Mouse (Mus musculus) mature B cell (primary cell): ENCODE results near the gene Pecam1.
"Not testable (repeated sequence)": the region's sequence is repeated elsewhere in the genome, so short reads cannot be mapped to it uniquely, and the experiment has no call there.

Experiments
- in situ Hi-C: fragments of 300-500 bp; cut with MboI; formaldehyde crosslinking; loops from 2 replicates; pipeline ENCODE4 v1.14.3; 2019

Pecam1 gene

DNA sequence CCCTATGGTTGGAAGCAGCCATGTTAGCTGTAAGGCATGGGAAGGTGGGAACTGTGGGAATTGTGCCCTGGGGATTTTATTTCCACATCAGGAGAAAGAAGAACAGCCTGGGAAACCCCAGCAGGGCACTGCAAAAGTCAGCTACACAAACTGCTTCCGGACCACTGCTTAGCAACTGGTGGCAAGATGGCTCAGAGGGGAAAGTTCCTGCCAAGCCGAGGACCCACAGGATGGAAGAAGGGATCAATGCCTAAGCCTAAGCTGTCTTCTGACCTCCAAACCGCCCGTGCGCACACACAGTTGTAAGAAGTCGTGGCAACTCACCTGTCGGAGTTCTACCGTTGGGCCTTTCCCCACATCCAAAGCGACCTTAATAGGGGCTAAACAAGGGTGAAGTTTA lies 22.6 kb upstream of the Pecam1 start:
- in situ Hi-C loops, result no loop called here

DNA sequence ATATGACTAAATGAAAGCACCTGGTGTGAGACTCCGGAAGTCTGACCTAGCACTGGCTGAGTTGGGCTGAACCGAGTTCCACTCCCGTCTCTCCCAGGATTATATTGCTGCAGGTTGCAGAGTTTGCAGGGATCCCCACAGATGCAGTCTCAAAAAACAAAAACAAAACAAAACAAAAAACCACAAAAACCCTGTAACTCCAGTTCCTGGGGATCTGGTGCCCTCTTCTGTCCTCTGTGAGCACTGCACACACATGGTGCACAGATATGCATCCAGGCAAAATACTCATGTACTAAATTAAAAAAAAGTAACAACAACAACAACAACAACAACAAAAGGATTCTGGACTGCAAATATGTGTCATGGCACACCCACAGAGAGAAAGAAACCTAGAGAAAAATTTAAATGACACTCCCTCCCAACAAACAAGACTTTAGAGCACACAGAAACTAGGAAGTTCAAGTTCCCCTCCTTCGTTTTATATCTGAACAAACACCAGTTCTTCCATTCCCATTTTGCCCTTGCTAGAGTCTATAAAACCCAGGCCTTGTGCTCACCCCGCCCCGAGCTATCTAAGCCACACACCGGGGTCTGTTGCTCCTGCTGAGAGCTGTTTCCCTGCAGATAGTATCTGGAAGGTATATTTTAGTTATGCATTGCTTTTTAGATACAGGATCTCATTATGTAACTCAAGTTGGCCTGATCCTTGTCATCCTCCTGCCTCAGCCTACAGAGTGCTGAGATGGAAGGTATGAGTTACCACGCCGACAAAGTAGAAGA lies 20.0 kb upstream of the Pecam1 start:
- in situ Hi-C loops, result no loop called here

DNA sequence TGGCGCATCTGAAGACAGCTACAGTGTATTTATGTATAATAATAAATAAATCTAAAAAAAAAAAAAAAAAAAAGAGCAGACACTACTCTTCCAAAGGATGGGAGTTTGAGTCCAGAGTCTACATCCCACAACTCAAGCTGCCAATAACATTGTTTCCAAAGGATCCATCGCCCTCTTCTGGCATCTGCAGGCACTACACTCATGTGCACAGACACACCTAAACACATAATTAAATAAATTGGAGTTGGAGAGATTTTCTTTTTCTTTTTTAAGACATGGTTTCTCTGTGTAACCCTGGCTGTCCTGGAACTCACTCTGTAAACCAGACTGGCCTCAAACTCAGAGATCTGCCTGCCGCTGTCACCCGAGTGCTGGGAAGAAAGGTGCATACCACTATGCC lies 17.1 kb upstream of the Pecam1 start:
- in situ Hi-C loops, result no loop called here

DNA sequence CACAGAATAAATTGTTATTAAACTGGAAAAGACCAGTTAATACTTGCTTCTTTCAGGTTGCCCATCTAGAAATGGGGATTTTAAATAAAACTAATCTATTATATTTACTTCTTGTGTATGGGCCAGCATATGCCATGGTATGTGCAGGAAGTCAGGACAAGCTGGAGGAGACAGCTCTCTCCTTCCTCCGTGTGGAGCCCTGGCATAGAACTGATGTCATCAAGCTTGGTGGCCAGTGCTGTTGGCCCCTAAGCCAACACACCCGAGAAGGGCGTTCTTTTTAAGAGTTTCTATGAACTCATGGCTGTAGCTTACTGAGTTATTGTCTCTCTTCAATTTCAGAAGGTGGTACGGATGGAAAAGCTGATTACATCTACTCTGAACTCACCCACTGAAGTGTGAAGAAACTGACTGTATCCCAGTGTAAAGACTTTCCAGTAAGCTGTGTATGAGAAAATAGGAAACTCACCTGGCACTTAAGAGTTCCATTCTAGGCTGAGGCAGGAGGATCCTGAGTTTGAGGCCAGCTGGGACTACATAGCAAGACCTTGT lies 16.3 kb upstream of the Pecam1 start:
- in situ Hi-C loops, result no loop called here

DNA sequence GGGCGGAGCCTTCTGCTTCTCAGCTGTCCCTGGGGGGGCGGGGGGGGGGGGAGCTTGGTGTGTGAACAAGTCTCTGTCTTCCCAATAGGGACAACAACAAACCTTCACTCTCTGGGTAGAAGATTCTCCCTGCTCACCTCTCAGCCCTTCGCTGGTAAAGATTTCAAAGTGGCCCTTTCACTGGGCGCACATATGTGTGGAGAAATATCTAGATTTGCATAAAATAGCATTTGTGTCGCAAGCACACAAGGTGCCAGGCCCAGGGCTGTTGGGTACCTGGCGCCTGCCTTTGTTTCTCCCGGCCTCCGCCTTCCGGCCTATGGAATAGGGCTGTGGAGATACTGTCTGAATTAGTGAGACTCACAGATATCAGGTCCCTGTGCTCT lies 12.4 kb upstream of the Pecam1 start:
- in situ Hi-C loops, result loop anchor here (5.0 kb wide), 1 partner anchor 115 kb away; no protein-coding TSS in a partner anchor

DNA sequence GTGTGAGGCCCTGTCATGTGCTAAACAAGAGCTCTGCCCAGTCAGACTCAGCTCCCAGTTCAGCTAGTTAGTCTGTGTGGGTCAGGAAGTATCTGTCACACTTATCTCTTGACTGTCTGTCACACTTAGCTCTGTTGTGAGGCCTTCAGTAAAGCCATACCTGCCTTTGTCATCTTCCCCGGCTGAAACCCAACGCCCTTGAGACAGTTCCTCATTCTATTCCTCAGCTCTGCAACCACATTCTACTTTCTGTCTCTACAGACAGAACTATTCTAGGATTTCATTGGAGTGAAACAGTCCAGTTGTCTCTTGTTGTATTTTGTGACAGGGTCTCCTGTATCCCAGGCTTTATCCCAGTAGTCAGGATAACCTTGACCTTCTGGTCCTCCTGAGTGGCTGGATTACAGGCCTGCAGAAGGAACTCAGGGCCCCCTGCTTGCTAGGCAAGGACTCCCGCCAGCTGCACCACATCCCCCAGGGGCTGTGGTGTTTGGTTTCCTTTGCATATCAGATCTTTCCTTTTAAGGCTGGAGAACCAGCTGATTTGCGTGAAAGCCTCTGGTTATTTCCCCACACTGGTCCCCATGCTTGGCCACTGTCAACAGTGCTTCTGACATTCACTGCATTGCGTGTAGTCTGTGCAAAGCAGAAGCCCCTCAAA lies 11.8 kb upstream of the Pecam1 start:
- in situ Hi-C loops, result loop anchor here (5.0 kb wide), 1 partner anchor 115 kb away; no protein-coding TSS in a partner anchor

DNA sequence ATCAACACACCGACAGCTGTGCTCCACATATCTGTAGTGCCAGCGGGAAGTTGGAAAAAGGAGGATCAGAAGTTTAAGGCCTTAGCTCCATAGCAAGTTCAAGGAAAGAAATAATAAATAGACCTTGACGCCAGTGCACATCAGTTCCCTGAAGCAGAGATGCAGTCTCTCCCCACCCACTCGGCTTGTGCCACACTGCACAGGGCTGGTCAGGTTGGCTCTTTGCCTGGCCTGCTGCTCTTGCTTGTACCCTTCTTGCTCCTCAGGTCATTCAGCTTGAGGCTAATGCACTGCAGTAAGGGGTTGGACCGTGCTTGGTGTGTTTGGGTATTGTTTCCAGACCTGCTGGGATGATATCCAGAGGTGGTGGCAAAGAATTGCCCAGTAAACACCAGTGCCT lies 10.1 kb upstream of the Pecam1 start:
- in situ Hi-C loops, result loop anchor here (5.0 kb wide), 1 partner anchor 113 kb away; no protein-coding TSS in a partner anchor

DNA sequence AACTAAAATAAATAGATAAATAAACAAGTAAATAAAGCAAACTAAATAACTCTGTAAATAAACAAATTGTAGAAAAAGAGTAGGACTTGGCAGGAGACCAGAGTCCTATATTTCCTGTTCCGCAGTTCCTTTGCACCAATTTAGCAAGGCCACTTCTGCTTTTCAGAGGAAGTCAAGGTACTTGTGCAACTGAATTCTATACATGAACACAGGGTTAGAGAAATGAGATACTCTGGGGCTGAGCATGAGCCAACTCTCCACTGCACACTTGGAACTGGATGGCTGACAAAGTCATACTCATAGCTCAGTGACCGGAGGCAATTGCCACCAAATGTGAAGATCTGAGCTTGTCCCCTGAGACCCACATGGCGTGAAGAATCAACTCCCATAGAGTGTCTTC lies 8.6 kb upstream of the Pecam1 start:
- in situ Hi-C loops, result no loop called here

DNA sequence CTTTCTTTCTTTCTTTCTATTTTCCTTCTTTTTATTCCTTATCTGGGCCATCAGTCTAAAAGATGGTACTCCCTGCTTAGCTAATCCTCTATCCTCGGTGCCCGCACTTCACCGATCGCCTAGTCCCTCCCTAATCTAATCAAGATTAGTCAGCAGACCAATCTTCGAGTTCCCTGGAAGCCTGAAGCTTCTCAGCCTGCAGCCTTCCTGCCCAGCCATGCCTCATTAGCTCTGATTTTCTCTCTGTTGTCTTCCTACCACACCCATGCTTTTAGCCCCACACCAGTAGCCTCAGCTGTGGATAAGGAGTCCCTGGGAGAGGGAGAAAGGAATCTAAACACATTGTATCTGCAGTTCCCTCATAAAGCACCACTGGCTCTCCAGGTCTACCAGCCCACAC lies 5.2 kb upstream of the Pecam1 start:
- in situ Hi-C loops, result no loop called here

DNA sequence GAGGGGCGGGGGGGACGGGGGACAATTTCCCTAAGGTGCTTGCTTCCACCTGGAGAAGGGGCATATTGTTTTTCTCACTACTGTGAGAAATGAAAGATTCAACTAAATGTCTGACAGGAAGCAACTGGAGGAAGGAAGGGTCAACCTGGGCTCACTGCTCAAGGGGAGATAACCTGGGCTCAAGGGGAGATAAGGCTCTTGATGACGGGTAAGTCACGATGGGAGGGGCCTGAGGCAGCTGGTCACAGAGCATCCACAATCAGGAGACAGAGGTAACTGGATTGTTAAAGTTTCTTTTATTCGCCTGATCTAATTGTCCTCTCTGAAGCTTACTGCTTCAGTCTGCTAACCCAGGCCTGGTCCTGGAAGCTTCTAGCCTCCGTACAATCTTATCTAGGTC lies 2.9 kb upstream of the Pecam1 start:
- in situ Hi-C loops, result no loop called here

DNA sequence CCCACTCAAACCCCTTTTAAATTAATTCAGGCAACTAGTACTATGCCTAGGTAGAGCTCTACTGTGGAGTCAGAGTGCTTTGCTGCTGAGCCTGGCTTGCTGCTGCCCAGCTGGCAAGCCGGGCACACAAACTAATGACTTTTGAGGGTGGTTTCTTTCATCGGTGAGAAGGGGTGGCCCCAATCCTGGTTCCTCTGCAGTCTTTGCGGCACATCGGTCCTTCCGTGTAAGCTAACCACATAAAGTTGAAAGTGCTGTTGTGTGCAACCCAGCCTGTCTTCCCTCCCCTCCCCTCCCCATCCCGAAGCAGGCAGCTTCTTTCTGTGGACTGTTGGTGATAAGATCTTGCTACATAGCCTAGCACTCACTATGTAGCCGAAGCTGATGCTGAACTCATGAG lies 1.7 kb upstream of the Pecam1 start:
- in situ Hi-C loops, result no loop called here

DNA sequence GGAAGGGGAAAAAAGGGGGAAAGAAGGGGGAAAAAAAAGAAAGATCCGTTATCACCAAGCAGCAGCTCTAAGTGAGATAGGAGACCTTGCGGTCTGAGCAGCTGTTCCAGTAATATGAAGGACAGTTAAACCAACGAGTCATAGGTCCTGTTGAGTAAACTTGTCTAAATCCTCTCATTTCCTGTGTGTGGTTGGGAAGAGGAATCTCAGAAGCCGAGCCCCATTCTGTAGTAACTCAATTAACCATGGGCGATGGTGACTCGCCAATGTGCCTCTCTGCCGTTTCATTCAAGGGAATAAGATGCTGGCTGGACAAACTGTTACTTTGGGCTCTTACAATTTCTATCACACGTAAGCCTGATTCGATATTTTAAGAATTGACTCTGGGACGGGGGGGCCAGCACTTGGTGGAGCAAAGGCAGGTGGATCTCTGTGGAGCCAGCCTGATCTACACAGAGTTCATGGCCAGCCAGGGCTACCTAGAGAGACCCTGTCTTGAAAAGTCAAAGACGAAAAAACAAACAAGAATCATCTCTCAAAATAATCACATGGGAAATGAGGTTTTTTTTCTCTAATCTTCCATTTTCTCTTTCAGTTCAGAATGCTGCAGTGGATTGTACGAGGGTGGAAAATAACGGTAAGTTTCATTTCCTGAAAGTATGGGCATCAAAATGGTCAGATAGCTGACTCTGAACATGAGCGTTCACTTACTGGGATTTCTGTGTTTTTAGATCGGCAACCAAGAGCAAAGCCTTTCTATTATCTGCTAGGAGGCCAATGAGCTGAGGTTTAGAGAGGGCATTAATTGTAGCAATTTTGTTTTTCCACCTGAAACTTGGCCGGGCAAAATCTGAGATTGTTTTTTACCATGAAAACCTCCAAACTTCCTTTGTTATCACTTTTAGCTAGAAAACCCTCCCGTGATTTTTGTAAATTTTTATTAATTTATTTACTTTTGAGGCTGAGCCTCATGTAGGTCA lies 901 bp upstream of the Pecam1 start, which contains the start of gene Milr1:
Gene Milr1 (plus strand): TSS at position 188 of the 980 bp plus-strand sequence.
- in situ Hi-C loops, result no loop called here

DNA sequence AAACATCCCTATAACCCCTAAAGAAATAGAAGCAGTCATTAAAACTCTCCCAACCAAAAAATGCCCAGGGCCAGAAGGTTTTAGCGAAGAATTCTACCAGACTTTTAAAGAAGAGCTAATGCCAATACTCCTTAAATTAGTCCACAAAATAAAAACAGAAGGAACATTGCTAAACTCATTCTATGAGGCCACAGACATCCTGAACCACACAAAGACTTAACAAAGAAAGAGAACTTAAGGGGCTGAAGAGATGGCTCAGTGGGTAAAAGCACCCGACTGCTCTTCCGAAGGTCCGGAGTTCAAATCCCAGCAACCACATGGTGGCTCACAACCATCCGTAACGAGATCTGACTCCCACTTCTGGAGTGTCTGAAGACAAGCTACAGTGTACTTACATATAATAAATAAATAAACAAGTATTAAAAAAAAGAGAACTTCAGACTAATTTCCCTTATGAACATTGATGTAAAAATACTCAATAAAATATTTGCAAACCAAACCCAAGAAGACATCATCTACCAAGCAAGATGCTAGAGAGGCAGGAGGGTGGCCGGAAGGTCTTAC lies 789 bp downstream of the Pecam1 start:
- in situ Hi-C loops, result loop anchor here (5.0 kb wide), 1 partner anchor 33 kb away; no protein-coding TSS in a partner anchor

DNA sequence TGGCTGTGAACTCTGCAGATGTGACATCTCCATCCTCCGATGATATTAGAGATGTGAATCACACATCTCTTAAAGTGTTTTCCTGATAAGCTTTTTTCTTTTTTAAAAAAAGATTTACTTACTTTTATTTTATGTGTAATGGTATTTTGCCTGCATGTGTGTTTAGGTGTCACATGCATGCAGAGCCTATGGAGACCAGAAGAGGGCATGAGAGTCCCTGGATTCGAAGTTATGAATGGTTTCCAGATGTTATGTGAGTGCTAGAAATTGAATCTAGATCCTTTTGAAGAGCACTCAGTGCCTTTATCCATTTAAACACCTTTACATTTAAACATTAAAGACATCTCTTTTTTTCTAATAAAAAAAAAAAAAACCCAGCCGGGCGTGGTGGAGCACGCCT lies 5.5 kb downstream of the Pecam1 start:
- in situ Hi-C loops, result loop anchor here (5.0 kb wide), 1 partner anchor 37 kb away; no protein-coding TSS in a partner anchor

DNA sequence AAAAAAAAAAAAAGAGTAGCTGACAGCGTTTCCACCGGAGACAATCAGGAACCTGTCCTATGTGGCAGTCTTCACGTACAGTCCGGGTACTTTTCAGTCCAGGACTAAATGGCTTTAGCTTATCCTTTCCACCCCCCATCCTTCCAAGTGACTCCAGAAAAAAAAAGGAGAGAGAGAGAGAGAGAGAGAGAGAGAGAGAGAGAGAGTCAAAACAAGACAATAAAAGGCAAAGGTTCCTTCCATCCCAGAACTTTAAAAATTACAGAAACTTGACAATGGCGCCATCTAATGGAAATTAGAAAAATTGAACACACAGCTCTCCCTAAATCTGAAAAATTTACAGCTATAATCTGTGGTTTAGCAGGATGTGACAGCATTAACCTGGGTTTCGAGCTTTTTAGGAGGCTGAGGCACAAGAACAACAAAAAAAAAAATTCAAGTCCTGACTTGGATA lies 8.0 kb downstream of the Pecam1 start:
- in situ Hi-C loops, result no loop called here

DNA sequence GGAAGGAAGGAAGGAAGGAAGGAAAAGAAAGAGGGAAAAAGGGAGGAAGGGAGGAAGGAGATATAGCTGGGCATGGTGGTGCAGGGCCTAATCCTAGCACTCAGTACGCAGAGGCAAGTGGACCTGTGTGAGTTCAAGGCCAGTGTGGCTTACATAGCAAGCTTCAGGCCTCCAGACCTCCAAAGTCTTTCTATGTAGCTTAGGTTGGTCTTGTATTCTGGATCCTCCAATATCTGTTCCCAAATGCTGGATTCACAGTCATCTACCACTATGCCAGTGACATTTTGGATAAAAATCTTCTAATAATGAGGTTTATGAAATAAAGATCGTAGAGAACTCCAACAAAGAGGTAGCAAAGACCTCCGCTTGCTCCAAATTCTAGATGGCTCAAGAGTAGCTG lies 8.6 kb downstream of the Pecam1 start:
- in situ Hi-C loops, result no loop called here

DNA sequence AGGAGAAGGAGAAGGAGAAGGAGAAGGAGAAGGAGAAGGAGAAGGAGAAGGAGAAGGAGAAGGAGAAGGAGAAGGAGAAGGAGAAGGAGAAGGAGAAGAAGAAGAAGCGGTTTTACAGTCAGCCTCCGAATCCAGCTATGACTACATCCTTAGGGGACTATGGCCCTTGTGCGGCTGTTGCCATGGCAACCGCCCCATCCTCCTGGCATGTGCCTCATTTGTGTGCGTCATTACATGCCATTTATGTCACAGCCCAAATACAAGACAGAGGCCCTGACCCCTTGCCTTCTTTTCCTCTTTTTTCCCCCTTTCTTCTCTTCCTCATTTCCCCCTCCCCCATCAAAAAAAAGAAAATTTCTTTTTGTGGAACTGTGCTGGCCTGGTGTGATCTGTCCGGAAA lies 9.2 kb downstream of the Pecam1 start:
- in situ Hi-C loops, result no loop called here

DNA sequence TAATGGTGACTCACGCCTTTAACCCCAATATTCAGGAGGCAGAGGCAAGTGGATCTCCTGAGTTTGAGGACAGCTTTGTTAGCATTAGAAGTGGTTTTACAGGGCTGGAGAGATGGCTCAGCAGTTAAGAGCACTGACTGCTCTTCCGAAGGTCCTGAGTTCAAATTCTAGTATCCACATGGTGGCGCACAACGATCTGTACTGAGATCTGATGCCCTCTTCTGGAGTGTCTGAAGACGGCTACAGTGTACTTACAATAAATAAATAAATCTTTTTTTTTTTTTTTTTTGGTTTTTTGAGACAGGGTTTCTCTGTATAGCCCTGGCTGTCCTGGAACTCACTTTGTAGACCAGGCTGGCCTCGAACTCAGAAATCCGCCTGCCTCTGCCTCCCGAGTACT lies 9.7 kb downstream of the Pecam1 start:
- in situ Hi-C loops, result not testable (repeated sequence)

DNA sequence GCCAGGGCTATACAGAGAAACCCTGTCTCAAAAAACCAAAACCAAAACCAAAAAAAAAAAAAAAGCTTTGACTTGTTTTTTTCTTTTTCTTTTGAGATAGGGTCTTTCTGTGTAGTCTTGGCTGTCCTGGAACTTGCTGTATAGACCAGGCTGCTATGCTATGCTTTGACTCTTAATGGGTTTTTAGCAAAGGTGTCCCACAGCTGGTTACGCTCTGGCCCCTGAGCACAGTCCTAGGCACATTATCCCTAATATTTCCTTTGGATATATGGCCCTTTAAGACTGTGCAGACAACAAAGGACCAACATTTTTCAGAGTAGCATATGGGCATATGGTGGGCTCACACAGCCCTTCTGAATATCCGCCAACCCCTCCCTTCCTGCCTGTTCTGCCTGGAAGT lies 11.3 kb downstream of the Pecam1 start:
- in situ Hi-C loops, result no loop called here

DNA sequence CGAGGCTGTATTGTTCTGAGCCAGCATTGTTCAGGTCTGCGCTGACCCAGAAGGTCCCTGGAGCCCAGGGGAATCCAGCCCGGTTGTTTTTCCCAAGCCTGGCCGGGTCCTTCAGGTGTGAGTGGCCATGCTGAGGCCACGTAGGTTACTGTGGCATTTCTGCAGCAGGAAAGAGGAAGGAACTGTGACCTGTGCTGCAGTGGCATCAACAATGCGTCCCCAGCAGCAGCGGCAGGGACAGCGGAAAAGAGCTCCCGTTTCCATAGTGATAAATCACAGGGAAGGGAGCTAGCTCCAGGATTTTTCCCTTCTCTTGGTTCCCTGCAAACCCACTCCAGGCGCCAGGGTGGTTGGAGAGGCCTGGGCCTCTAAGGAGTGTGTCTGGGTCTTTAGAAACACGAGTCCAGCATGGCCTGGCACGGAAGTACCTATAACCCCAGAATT lies 13.2 kb downstream of the Pecam1 start:
- in situ Hi-C loops, result no loop called here

DNA sequence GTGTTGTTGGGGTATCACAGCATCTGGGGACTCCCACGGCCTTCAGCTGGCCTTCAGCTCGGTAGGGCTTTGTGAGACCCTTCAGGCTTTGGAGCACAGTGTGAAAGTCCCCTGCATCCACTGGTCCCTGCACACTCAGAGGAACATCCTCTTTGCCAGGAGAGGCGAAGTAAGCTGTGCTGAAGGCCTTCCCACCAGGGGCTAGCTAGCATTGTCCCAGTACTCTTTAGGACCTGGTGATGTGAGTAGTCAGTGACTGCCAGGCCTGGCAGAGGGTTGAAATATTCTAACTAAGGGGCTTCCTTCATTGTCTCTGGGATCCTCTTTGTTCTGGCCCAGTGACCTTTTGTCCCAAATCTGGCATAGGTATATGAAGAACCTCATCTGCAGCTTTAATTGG lies 13.8 kb downstream of the Pecam1 start:
- in situ Hi-C loops, result no loop called here
